Mouse (Mus musculus): ENCODE data around the gene Lrrc1.

GRCm38 (mm10) chr9:77589496-77589895 is 44.8 kb upstream of the Lrrc1 start:
- TF ChIP-seq CTCF (IDR thresholded peaks at IDR 0.05; ENCODE audit: control insufficient read depth, insufficient read depth, insufficient read length) (no peak), USF1 (IDR thresholded peaks at IDR 0.05; ENCODE audit: low read depth) (no peak), MYOG (IDR thresholded peaks at IDR 0.05; ENCODE audit: control insufficient read depth, extremely low read depth, insufficient read length) (no peak)
